Mouse (Mus musculus): ENCODE measurements around the gene Trim40. TPM values are rescaled to one million over a fixed set of nuclear protein-coding genes. Genes with fewer than 3 reads are reported as not detected.

Trim40 gene
- polyA plus RNA-seq, 1 experiment = not detected

DNA sequence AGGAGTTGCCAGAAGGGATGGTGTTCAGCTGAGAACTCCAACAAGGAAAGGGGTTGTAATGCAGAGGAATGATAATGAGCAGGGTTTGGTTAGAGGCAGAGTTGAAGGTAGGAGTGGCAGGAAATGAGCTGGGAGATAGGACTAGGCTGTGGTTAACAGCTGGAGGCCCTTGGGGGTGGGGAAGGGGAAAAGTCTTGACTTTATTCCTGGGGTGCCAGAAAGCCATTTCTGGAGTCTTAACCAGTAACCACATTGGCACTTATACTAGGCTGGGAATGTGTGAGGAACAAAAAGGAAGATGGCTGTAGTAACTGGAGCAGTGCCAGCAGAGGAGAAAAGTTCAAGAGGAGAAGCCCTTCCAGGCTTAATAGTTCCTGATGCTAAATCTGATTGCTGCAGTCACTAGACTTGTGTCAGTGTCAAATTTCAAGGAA is 45.6 kb downstream of the Trim40 start:
- no peak for TF ChIP-seq CTCF (IDR thresholded peaks at IDR 0.05; ENCODE audit: control insufficient read depth, insufficient read depth, low read length)
- no peak for TF ChIP-seq POLR2A (IDR thresholded peaks at IDR 0.05; ENCODE audit: borderline replicate concordance, control insufficient read depth, low read depth, low read length)
- Histone ChIP-seq H3K4me1 (ENCODE audit: control insufficient read depth, insufficient read depth, low read length) (peaks cover 4% of the 10 kb centered on the region), H3K4me3 (replicated peaks; ENCODE audit: control insufficient read depth, low read depth, low read length) (no peak overlapping the region), H3K27ac (ENCODE audit: control insufficient read depth, insufficient read depth, low read depth, low read length, poor library complexity) (no peak overlapping the region)

DNA sequence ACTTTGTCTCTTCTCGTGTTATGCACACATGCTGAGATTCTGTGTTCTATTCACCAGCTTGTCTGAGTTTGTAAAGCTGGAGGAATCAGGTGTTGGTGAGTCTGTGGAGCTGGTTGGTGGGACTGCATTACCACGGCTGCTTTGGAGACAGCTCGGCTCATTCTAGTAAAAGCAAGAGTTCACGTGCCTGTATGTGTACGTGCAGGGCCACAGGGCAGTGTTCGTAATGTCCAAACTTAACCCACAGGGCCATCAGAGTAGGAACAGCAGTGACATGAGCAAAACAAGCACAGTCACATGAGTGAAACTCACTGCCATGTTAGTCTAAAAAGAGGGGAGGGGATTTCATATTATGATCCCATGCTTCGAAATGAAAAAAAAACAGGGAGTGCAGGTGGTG is 46.2 kb downstream of the Trim40 start:
- Histone ChIP-seq H3K4me3 (replicated peaks; ENCODE audit: control insufficient read depth, low read depth, low read length) (no peak overlapping the region), H3K27ac (ENCODE audit: control insufficient read depth, insufficient read depth, low read depth, low read length, poor library complexity) (no peak overlapping the region), H3K4me1 (ENCODE audit: control insufficient read depth, insufficient read depth, low read length) (peaks cover 4% of the 10 kb centered on the region)
- WGBS = 74% methylated on average over 7 of the region's 7 CpGs
- TF ChIP-seq POLR2A (IDR thresholded peaks at IDR 0.05; ENCODE audit: borderline replicate concordance, control insufficient read depth, low read depth, low read length) = no peak
- no peak for TF ChIP-seq CTCF (IDR thresholded peaks at IDR 0.05; ENCODE audit: control insufficient read depth, insufficient read depth, low read length)

DNA sequence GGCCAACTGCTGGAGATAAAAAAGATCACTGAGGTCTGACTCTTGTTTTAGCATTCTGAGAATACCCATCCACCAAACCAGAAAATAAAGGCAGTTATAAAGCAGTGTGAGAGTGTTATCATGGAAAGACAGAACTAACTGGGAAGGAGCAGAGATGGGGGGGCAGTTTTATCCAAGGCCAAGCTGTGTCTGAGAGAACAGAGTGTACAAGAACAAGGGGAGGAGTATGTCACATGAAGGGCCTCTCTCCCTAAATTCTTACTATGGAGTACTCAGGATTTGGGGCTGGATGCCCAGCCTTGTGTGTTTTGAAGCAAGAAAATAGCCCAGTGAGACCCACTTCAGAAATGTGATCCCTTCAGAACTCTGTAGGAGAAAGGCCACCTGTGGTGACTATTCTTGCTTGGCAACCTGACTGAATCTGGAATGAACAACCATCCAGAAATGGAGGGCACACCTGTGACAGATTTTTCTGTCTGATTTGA is 48.9 kb downstream of the Trim40 start:
- H3K27ac ChIP-seq (ENCODE audit: control insufficient read depth, insufficient read depth, low read depth, low read length, poor library complexity) = no peak overlapping the region
- H3K4me1 ChIP-seq (ENCODE audit: control insufficient read depth, insufficient read depth, low read length) = peaks cover 4% of the 10 kb centered on the region
- TF ChIP-seq CTCF (IDR thresholded peaks at IDR 0.05; ENCODE audit: control insufficient read depth, insufficient read depth, low read length) = no peak
- no peak for TF ChIP-seq POLR2A (IDR thresholded peaks at IDR 0.05; ENCODE audit: borderline replicate concordance, control insufficient read depth, low read depth, low read length)
- H3K4me3 ChIP-seq (replicated peaks; ENCODE audit: control insufficient read depth, low read depth, low read length) = no peak overlapping the region

DNA sequence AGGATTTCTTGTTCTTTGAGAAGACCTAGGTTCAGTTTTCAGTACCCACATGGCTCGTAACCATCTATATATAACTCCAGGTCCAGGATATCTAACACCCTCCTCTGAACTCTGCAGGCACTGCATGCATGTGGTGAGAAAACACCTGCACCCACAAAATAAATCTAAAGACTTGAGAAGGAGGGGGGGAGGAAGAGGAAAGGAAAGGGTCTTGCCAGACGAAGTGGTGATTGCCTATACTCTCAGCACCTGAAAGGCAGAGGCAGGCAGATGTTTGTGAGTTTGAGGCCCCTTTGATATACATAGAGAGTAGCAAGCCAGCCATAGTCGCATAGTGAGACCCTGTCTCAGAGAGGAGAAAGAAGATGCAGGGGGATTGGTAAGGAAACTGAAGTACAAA is 50.0 kb downstream of the Trim40 start:
- WGBS = 73% methylated on average over 3 of the region's 3 CpGs
- H3K4me1 ChIP-seq (ENCODE audit: control insufficient read depth, insufficient read depth, low read length) = peaks cover 4% of the 10 kb centered on the region
- no peak overlapping the region for H3K4me3 ChIP-seq (replicated peaks; ENCODE audit: control insufficient read depth, low read depth, low read length)
- H3K27ac ChIP-seq (ENCODE audit: control insufficient read depth, insufficient read depth, low read depth, low read length, poor library complexity) = no peak overlapping the region
- TF ChIP-seq CTCF (IDR thresholded peaks at IDR 0.05; ENCODE audit: control insufficient read depth, insufficient read depth, low read length) = no peak
- no peak for TF ChIP-seq POLR2A (IDR thresholded peaks at IDR 0.05; ENCODE audit: borderline replicate concordance, control insufficient read depth, low read depth, low read length)

DNA sequence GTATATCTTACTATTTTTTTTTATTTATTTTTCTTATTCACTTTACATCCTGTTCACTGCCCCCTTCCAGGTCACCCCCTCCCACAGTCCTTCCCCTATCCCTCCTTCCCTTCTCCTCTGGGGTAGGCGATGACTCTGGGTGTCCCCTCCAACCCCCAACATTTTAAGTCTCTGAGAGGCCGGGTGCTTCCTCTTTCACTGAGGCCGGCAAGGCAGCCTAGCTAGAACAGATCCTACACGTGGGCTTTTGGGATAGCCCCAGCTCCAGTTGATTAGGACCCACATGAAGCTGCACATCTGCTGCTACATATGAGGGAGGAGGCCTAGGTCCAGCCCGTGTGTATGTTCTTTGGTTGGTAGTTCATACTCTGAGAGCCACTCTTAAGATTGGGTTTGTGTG is 50.9 kb downstream of the Trim40 start:
- peaks cover 2% of the 10 kb centered on the region; the same call in 1 of the 2 replicates for H3K4me1 ChIP-seq (ENCODE audit: control insufficient read depth, insufficient read depth, low read length)
- 24% methylated on average over 5 of the region's 5 CpGs for WGBS
- no peak overlapping the region for H3K27ac ChIP-seq (ENCODE audit: control insufficient read depth, insufficient read depth, low read depth, low read length, poor library complexity)
- no peak overlapping the region for H3K4me3 ChIP-seq (replicated peaks; ENCODE audit: control insufficient read depth, low read depth, low read length)
- TF ChIP-seq POLR2A (IDR thresholded peaks at IDR 0.05; ENCODE audit: borderline replicate concordance, control insufficient read depth, low read depth, low read length) = no peak
- no peak for TF ChIP-seq CTCF (IDR thresholded peaks at IDR 0.05; ENCODE audit: control insufficient read depth, insufficient read depth, low read length)

DNA sequence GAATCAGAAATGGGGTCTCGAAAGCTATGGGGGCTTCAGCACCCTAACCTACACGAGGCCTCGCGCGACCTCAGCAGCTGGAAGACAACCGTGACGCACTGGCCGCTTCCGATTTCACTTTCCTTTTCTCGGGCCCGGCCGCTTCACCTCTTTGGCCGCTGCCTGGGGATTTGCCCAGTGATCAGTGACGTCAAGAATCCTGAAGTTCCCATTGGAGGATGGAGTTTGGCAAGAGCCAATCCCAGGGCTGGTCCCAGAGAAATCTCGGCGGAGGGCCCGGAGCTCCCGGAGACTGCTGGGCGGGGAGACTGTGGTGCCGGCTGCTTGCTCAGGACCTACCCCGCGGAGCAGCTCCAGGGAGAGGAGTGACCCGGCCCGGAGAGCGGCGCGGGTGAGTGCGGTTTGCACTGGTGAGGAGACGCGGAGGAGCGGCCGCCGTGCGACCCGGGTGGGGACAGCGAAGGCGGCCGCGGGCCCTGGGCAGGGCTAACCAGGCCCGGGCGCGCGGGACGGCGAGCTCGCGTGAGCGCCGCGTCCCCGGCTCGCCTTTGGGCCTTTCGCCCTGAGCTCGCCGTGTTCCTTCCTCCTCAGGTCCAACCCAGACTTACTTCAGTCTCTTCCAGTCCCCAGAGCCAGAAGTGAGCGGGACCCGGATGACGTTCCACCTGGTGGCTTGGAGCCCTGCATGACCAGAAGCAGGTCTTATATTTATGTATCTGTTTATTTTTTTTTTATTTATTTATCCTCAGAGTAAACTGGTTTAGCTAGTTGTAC is 52.9 kb downstream of the Trim40 start, which contains the start of gene Trim26:
Trim26 (plus strand) TSS at position 261 of the 774 bp plus-strand sequence.
- Histone ChIP-seq H3K4me3 (replicated peaks; ENCODE audit: control insufficient read depth, low read depth, low read length) (peak within 1 kb of the TSS; percentile 95), H3K4me1 (ENCODE audit: control insufficient read depth, insufficient read depth, low read length) (no peaks in the 10 kb centered on the region; the same call in 1 of the 2 replicates), H3K27ac (ENCODE audit: control insufficient read depth, insufficient read depth, low read depth, low read length, poor library complexity) (peak within 1 kb of the TSS; percentile 95)
- under 1% methylated on average over 58 of the region's 58 CpGs for WGBS
- TF ChIP-seq POLR2A (IDR thresholded peaks at IDR 0.05; ENCODE audit: borderline replicate concordance, control insufficient read depth, low read depth, low read length) (peak; percentile 56; the same call in 1 of the 2 replicates), CTCF (IDR thresholded peaks at IDR 0.05; ENCODE audit: control insufficient read depth, insufficient read depth, low read length) (no peak)

DNA sequence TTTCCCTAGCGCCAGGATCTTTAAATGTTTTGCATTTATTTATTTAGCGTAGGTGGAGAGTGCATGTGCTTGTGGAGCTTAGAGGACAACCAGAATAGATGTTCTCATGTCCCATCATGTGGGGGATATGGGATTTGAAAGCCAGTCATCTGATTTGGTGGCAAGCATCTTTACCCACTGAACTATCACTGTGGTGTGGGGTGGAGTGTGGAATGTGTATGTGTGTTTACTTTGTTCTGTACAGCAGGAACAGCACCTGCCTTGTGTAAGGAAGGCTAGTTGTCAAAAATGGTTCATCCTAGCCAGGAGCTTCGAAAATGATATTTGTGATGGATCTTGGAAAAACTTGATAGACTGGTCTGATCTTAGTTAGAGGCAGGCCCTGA is 53.5 kb downstream of the Trim40 start:
- TF ChIP-seq POLR2A (IDR thresholded peaks at IDR 0.05; ENCODE audit: borderline replicate concordance, control insufficient read depth, low read depth, low read length) (no peak), CTCF (IDR thresholded peaks at IDR 0.05; ENCODE audit: control insufficient read depth, insufficient read depth, low read length) (no peak)
- H3K4me3 ChIP-seq (replicated peaks; ENCODE audit: control insufficient read depth, low read depth, low read length) = peak overlapping the region; percentile 95
- peak overlapping the region; percentile 73 for H3K27ac ChIP-seq (ENCODE audit: control insufficient read depth, insufficient read depth, low read depth, low read length, poor library complexity)
- H3K4me1 ChIP-seq (ENCODE audit: control insufficient read depth, insufficient read depth, low read length) = no peaks in the 10 kb centered on the region; the same call in 1 of the 2 replicates
- WGBS = 11% methylated on average over 3 of the region's 3 CpGs

DNA sequence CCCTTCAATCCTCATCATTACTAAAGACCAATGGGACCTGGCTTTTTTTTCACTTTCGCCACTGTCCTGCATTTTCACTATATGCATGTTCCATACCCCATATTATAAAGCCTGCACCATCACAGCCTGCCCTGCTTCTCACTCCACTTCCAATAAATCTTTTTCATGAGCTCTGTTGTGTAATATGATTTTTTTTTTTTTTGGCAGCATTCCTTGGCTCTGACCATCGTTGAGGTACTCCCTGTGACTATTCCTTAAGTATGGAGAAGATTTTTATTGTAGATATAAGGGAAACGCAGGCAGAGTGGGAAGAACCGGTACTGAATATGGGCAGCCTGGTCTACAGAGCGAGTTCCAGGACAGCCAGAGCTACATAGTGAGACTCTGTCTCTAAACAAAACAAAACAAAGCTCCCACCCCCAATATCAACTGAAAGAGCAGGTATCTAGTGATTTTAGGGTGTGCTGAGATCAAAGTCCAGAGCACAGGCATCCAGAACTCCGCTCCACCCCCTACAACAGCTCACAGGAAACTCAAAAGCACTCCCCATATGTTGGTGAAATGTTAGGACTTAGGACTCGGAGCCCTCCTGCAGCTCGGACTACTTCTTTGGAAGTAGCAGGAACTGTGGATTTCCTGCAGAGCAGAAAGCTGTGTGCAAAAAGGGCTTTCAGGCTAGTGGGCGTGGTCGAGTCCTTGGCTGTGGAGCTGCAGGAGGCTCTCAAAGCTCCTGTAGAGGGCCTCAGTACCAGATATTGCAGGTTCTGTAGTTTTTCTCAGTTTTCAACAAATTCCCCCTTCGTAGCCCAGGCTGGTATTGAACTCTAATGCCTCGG is 54.1 kb downstream of the Trim40 start:
- H3K4me1 ChIP-seq (ENCODE audit: control insufficient read depth, insufficient read depth, low read length) = no peaks in the 10 kb centered on the region; the same call in 1 of the 2 replicates
- WGBS = 37% methylated on average over 12 of the region's 12 CpGs
- no peak overlapping the region for H3K4me3 ChIP-seq (replicated peaks; ENCODE audit: control insufficient read depth, low read depth, low read length)
- no peak overlapping the region for H3K27ac ChIP-seq (ENCODE audit: control insufficient read depth, insufficient read depth, low read depth, low read length, poor library complexity)
- TF ChIP-seq POLR2A (IDR thresholded peaks at IDR 0.05; ENCODE audit: borderline replicate concordance, control insufficient read depth, low read depth, low read length) = no peak
- TF ChIP-seq CTCF (IDR thresholded peaks at IDR 0.05; ENCODE audit: control insufficient read depth, insufficient read depth, low read length) = peak; percentile 23; the same call in 1 of the 2 replicates

Measured in bone marrow, adult 2 months (tissue).